Mouse (Mus musculus) MEL (cell line): ENCODE results near the gene Crybb2. TPM values are rescaled to one million over a fixed set of nuclear protein-coding genes. Genes with fewer than 3 reads are reported as not detected.

ENCODE experiments used
- DNase-seq: peaks from one replicate; pipeline ENCODE4 v3.0.0; 2011; ENCODE audit warnings: low read depth, low spot score
- H3K27ac ChIP-seq: 2 replicates; pipeline ENCODE4 v1.5.1; 2012; ENCODE audit warnings: low read depth, mild to moderate bottlenecking, control low read depth, low read length, moderate library complexity; ENCODE audit not compliant: control insufficient read depth
- H3K27me3 ChIP-seq, 2 experiments: fragments of 150-350 bp in 1 of 2; sonication (generic) in 1 of 2; 2 replicates each; pipeline ENCODE4 v1.6.1; 2012; ENCODE audit warnings: low read length in 2 of 2, mild to moderate bottlenecking in 2 of 2, improper control_type of control experiment in 1 of 2, moderate library complexity in 1 of 2; ENCODE audit not compliant: insufficient read depth in 2 of 2, control insufficient read depth in 1 of 2
- H3K36me3 ChIP-seq, 2 experiments: 2 replicates each; pipeline ENCODE4 v1.6.1; 2012 to 2014; ENCODE audit warnings: low read length in 2 of 2, improper control_type of control experiment in 1 of 2, inconsistent platforms in 1 of 2, mild to moderate bottlenecking in 1 of 2; ENCODE audit not compliant: insufficient read depth in 2 of 2, control insufficient read depth in 1 of 2
- H3K4me1 ChIP-seq, 2 experiments: fragments of 150-350 bp in 1 of 2; sonication (generic) in 1 of 2; 2 replicates each; pipeline ENCODE4 v1.6.1; 2012; ENCODE audit warnings: low read length in 2 of 2, improper control_type of control experiment in 1 of 2, mild to moderate bottlenecking in 1 of 2; ENCODE audit not compliant: insufficient read depth in 2 of 2, control insufficient read depth in 1 of 2
- H3K4me3 ChIP-seq, 2 experiments: fragments of 150-350 bp in 1 of 2; sonication (generic) in 1 of 2; 2 replicates each; pipeline ENCODE4 v1.5.1; 2012; ENCODE audit warnings: low read depth in 2 of 2, low read length in 2 of 2, mild to moderate bottlenecking in 2 of 2, moderate library complexity in 2 of 2, control low read depth in 1 of 2, improper control_type of control experiment in 1 of 2; ENCODE audit not compliant: control insufficient read depth in 1 of 2, insufficient read depth in 1 of 2
- H3K79me2 ChIP-seq: 2 replicates; pipeline ENCODE4 v1.6.1; 2012; ENCODE audit warnings: mild to moderate bottlenecking, low read length, moderate library complexity; ENCODE audit not compliant: control insufficient read depth, poor library complexity, insufficient read depth
- H3K9ac ChIP-seq: 2 replicates; pipeline ENCODE4 v1.6.1; 2012; ENCODE audit warnings: low read depth, mild to moderate bottlenecking, control low read depth, low read length, moderate library complexity; ENCODE audit not compliant: control insufficient read depth, poor library complexity, severe bottlenecking
- H3K9me3 ChIP-seq: fragments of 150-350 bp; sonication (generic); replicated peaks from 2 replicates; pipeline ENCODE4 v1.6.1; 2012; ENCODE audit warnings: mild to moderate bottlenecking, low read length, improper control_type of control experiment, moderate library complexity; ENCODE audit not compliant: insufficient read depth
- BHLHE40 ChIP-seq: IDR thresholded peaks from 2 replicates; pipeline ENCODE4 v1.6.1; 2012; ENCODE audit warnings: low read depth, mild to moderate bottlenecking, inconsistent platforms, low read length, improper control_type of control experiment, borderline replicate concordance
- CHD1 ChIP-seq: IDR thresholded peaks from 2 replicates; pipeline ENCODE4 v1.6.1; 2012; ENCODE audit warnings: low read depth, mild to moderate bottlenecking, inconsistent platforms, low read length, improper control_type of control experiment
- CHD2 ChIP-seq: IDR thresholded peaks from 2 replicates; pipeline ENCODE4 v1.6.1; 2011; ENCODE audit warnings: low read length, improper control_type of control experiment
- CTCF ChIP-seq, 3 experiments: IDR thresholded peaks in 2 of 3; conservative IDR thresholded peaks in 1 of 3; 2 replicates each; pipeline ENCODE4 v1.5.1; 2011 to 2012; ENCODE audit warnings: low read length in 3 of 3, low read depth in 2 of 3, mild to moderate bottlenecking in 2 of 3, improper control_type of control experiment in 1 of 3, inconsistent platforms in 1 of 3, mixed read lengths in 1 of 3, moderate library complexity in 1 of 3; ENCODE audit not compliant: control insufficient read depth in 1 of 3, insufficient read depth in 1 of 3, poor library complexity in 1 of 3, severe bottlenecking in 1 of 3
- E2F4 ChIP-seq: IDR thresholded peaks from 2 replicates; pipeline ENCODE4 v1.6.1; 2011; ENCODE audit warnings: low read depth, low read length, improper control_type of control experiment, borderline replicate concordance
- ELF1 ChIP-seq: IDR thresholded peaks from 2 replicates; pipeline ENCODE4 v1.6.1; 2014; ENCODE audit warnings: low read depth, mild to moderate bottlenecking, inconsistent platforms, low read length, improper control_type of control experiment, moderate library complexity
- EP300 ChIP-seq, 2 experiments: IDR thresholded peaks; 2 replicates each; pipeline ENCODE4 v1.6.1; 2011; ENCODE audit warnings: improper control_type of control experiment in 2 of 2, low read length in 2 of 2, low read depth in 1 of 2, mild to moderate bottlenecking in 1 of 2
- HCFC1 ChIP-seq: IDR thresholded peaks from 2 replicates; pipeline ENCODE4 v1.6.1; 2012; ENCODE audit warnings: low read depth, mild to moderate bottlenecking, inconsistent platforms, low read length, improper control_type of control experiment, moderate library complexity
- KAT2A ChIP-seq: conservative IDR thresholded peaks from 2 replicates; pipeline ENCODE4 v1.6.1; 2012; ENCODE audit warnings: low read depth, low read length, improper control_type of control experiment, inconsistent platforms
- MAFK ChIP-seq: IDR thresholded peaks from 2 replicates; pipeline ENCODE4 v1.6.1; 2011; ENCODE audit warnings: low read depth, mild to moderate bottlenecking, low read length, improper control_type of control experiment, borderline replicate concordance
- MAX ChIP-seq: IDR thresholded peaks from 2 replicates; pipeline ENCODE4 v1.6.1; 2011; ENCODE audit warnings: low read length, improper control_type of control experiment
- MAZ ChIP-seq: IDR thresholded peaks from 2 replicates; pipeline ENCODE4 v1.6.1; 2012; ENCODE audit warnings: low read depth, mild to moderate bottlenecking, inconsistent platforms, low read length, improper control_type of control experiment
- MEF2A ChIP-seq: IDR thresholded peaks from 2 replicates; pipeline ENCODE4 v1.6.1; 2014; ENCODE audit warnings: low read depth, mild to moderate bottlenecking, inconsistent platforms, low read length, improper control_type of control experiment; ENCODE audit not compliant: poor library complexity, insufficient replicate concordance, severe bottlenecking; ENCODE audit errors: extremely low read depth
- MXI1 ChIP-seq: IDR thresholded peaks from 2 replicates; pipeline ENCODE4 v1.6.1; 2011; ENCODE audit warnings: mild to moderate bottlenecking, low read depth, low read length, improper control_type of control experiment
- MYB ChIP-seq: IDR thresholded peaks from 2 replicates; pipeline ENCODE4 v1.6.1; 2011; ENCODE audit warnings: mild to moderate bottlenecking, low read depth, low read length, improper control_type of control experiment
- NELFE ChIP-seq: IDR thresholded peaks from 2 replicates; pipeline ENCODE4 v1.6.1; 2011; ENCODE audit warnings: low read depth, low read length, improper control_type of control experiment
- RAD21 ChIP-seq: IDR thresholded peaks from 2 replicates; pipeline ENCODE4 v1.6.1; 2011; ENCODE audit warnings: mild to moderate bottlenecking, low read depth, low read length, improper control_type of control experiment
- SIN3A ChIP-seq: IDR thresholded peaks from 2 replicates; pipeline ENCODE4 v1.6.1; 2012; ENCODE audit warnings: low read length, improper control_type of control experiment, inconsistent platforms
- SMC3 ChIP-seq: IDR thresholded peaks from 2 replicates; pipeline ENCODE4 v1.6.1; 2011; ENCODE audit warnings: low read depth, low read length, improper control_type of control experiment
- TBP ChIP-seq: IDR thresholded peaks from 2 replicates; pipeline ENCODE4 v1.8.0; 2011; ENCODE audit warnings: low read depth, low read length, improper control_type of control experiment
- TCF12 ChIP-seq: IDR thresholded peaks from 2 replicates; pipeline ENCODE4 v1.6.1; 2014; ENCODE audit warnings: low read depth, mild to moderate bottlenecking, inconsistent platforms, low read length, improper control_type of control experiment, moderate library complexity
- UBTF ChIP-seq: IDR thresholded peaks from 2 replicates; pipeline ENCODE4 v1.6.1; 2012; ENCODE audit warnings: low read depth, mild to moderate bottlenecking, inconsistent platforms, low read length, improper control_type of control experiment, moderate library complexity, borderline replicate concordance; ENCODE audit not compliant: insufficient read depth
- USF1 ChIP-seq: IDR thresholded peaks from 2 replicates; pipeline ENCODE4 v1.6.1; 2014; ENCODE audit warnings: low read depth, mild to moderate bottlenecking, inconsistent platforms, low read length, improper control_type of control experiment, moderate library complexity
- USF2 ChIP-seq, 2 experiments: IDR thresholded peaks; 2 replicates each; pipeline ENCODE4 v1.6.1; 2011 to 2012; ENCODE audit warnings: improper control_type of control experiment in 2 of 2, low read length in 2 of 2, borderline replicate concordance in 1 of 2, inconsistent platforms in 1 of 2, low read depth in 1 of 2, mild to moderate bottlenecking in 1 of 2; ENCODE audit not compliant: insufficient read depth in 1 of 2
- ZKSCAN1 ChIP-seq: IDR thresholded peaks from 2 replicates; pipeline ENCODE4 v1.6.1; 2012; ENCODE audit warnings: low read depth, mild to moderate bottlenecking, inconsistent platforms, low read length, improper control_type of control experiment, moderate library complexity
- ZMIZ1 ChIP-seq: IDR thresholded peaks from 2 replicates; pipeline ENCODE4 v1.6.1; 2012; ENCODE audit warnings: low read depth, mild to moderate bottlenecking, inconsistent platforms, low read length, improper control_type of control experiment, moderate library complexity
- ZNF384 ChIP-seq: IDR thresholded peaks from 2 replicates; pipeline ENCODE4 v1.6.1; 2012; ENCODE audit warnings: low read depth, mild to moderate bottlenecking, inconsistent platforms, low read length, improper control_type of control experiment
- polyA plus RNA-seq, 2 experiments: library from polyadenylated mRNA; stranded (reverse) in 1 of 2; unstranded in 1 of 2; fragments of >175 nt in 1 of 2; fragments of >200 nt in 1 of 2; gene quantifications; 2 replicates each; pipeline versions ENCODE4 v1.2.1 to v1.2.4; 2012; ENCODE audit warnings: low replicate concordance in 2 of 2, low read depth in 1 of 2; ENCODE audit not compliant: insufficient read length in 2 of 2, insufficient read depth in 1 of 2, missing spikeins in 1 of 2
- total RNA-seq: library from RNA; depleted of rRNA; stranded (reverse); fragments of 300-350 nt; gene quantifications from 2 replicates; pipeline ENCODE4 v1.2.3, GENCODE M21; 2012

The Crybb2 gene
- total and polyA plus RNA-seq, 3 experiments: not detected

DNA sequence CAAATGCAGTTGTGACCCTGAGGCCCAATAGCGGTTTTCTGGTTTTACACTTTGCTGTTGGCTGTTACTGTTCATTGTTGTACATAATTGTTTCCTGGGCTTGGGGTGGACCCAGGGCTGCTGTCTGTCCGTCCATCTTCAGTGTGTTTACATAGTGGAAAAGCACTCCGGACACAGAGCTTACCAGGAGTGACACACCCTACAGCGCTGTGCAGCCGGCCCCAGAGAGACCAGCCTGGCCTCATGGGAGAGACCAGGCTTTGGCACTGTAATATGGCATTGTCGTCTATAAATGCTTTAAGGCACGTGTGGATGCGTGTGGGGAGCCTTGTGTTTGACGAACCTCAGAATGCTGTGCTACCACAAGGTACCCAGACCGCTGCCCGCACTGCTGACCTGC lies 30.5 kb upstream of the Crybb2 start:
- Histone ChIP-seq H3K27ac (no peak overlapping the region), H3K4me1 (no peaks in the 10 kb centered on the region), H3K36me3 (no peaks in the 10 kb centered on the region), H3K9ac (no peak overlapping the region), H3K27me3 (no peaks in the 10 kb centered on the region), H3K79me2 (no peaks in the 10 kb centered on the region), H3K4me3 (no peak overlapping the region), H3K9me3 (no peaks in the 10 kb centered on the region)
- no peak for TF ChIP-seq MYB
- no peak for TF ChIP-seq UBTF
- TF ChIP-seq MAX: no peak
- no peak for TF ChIP-seq CTCF (IDR thresholded peaks at IDR 0.05 in 2 of 3, conservative IDR thresholded peaks at IDR 0.05 in 1 of 3; ENCODE audit: control insufficient read depth in 1 of 3, insufficient read depth in 1 of 3, low read depth in 2 of 3, low read length in 3 of 3, poor library complexity in 1 of 3, severe bottlenecking in 1 of 3)
- TF ChIP-seq SIN3A: no peak
- TF ChIP-seq BHLHE40: no peak
- TF ChIP-seq EP300 (IDR thresholded peaks at IDR 0.05; ENCODE audit: low read depth in 1 of 2, low read length in 2 of 2): no peak
- no peak for TF ChIP-seq TBP
- TF ChIP-seq HCFC1: no peak
- no peak for TF ChIP-seq MAZ
- TF ChIP-seq MAFK: no peak
- no peak for TF ChIP-seq NELFE
- TF ChIP-seq MXI1: no peak
- no peak for DNase-seq

DNA sequence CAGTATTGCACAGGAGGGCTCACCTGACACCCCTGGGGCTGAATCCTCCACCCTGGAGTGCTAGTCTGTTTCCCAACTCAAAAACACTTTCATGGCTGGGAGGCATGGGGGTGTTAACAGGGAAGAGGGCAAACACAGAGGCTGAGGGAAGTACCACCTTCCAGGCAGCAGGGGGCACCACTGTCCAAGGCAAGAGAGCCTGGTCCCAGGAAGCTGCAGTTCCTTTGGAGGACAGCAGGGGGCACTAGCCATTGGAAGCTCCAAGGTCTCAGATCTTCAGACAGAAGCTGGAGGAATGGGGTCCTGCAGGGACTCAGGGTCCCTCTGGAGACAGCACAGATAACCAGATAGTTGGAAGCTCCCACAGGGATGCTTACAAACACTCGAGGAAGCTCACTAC lies 29.6 kb upstream of the Crybb2 start:
- peak; percentile 3 for DNase-seq
- no peak for TF ChIP-seq CHD2
- peak; percentile 27 to 44 (median 43); a peak in 5 of 6 replicates for TF ChIP-seq CTCF (IDR thresholded peaks at IDR 0.05 in 2 of 3, conservative IDR thresholded peaks at IDR 0.05 in 1 of 3; ENCODE audit: control insufficient read depth in 1 of 3, insufficient read depth in 1 of 3, low read depth in 2 of 3, low read length in 3 of 3, poor library complexity in 1 of 3, severe bottlenecking in 1 of 3)
- Histone ChIP-seq H3K9ac (no peak overlapping the region), H3K9me3 (no peaks in the 10 kb centered on the region), H3K4me1 (no peaks in the 10 kb centered on the region), H3K36me3 (no peaks in the 10 kb centered on the region), H3K27me3 (no peaks in the 10 kb centered on the region), H3K27ac (no peak overlapping the region), H3K4me3 (no peak overlapping the region), H3K79me2 (no peaks in the 10 kb centered on the region)

DNA sequence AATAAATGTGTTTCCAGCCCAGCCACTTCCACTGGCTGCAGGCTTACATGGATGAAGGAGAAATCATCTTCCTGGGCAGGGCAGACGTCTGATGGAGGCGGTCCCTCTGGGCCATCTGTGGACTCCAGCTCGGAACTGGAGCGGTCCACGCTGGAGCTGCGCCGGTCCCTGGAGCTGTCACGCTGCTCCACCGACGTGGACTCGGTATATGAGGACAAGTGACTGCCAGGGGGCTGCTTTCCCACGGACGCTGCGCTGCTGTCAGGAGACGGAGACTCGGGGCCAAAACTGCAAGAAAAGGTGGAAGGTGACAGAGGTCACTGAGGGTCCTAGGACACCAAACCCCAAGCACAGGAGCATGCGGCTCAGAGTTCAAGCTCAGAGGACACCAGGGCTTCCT lies 27.6 kb upstream of the Crybb2 start:
- H3K36me3 ChIP-seq: no peaks in the 10 kb centered on the region
- no peaks in the 10 kb centered on the region for H3K4me1 ChIP-seq
- no peaks in the 10 kb centered on the region for H3K9me3 ChIP-seq
- no peaks in the 10 kb centered on the region for H3K79me2 ChIP-seq
- no peak overlapping the region for H3K9ac ChIP-seq
- no peak overlapping the region for H3K4me3 ChIP-seq
- H3K27ac ChIP-seq: no peak overlapping the region
- no peak for DNase-seq
- no peaks in the 10 kb centered on the region for H3K27me3 ChIP-seq
- TF ChIP-seq ELF1 (no peak), NELFE (no peak), TCF12 (no peak), USF1 (no peak), E2F4 (no peak), ZKSCAN1 (no peak), USF2 (IDR thresholded peaks at IDR 0.05; ENCODE audit: borderline replicate concordance in 1 of 2, insufficient read depth in 1 of 2, low read depth in 1 of 2, low read length in 2 of 2) (no peak), UBTF (no peak), ZMIZ1 (no peak), SMC3 (no peak), MAZ (no peak), KAT2A (no peak), CHD1 (no peak), RAD21 (no peak), MEF2A (no peak), ZNF384 (no peak)
